Mouse (Mus musculus) kidney, adult 2 months (tissue): ENCODE measurements around the gene Elmod1. TPM values are rescaled to one million over a fixed set of nuclear protein-coding genes. Genes with fewer than 3 reads are reported as not detected.

Source experiments
- DNase-seq: peaks from one replicate; pipeline ENCODE4 v3.0.0; 2021
- H3K27ac ChIP-seq: fragments of 200-500 bp; 2 replicates; pipeline ENCODE4 v1.5.1; 2012; ENCODE audit warnings: low read depth, low read length, control low read depth, inconsistent platforms; ENCODE audit not compliant: insufficient read depth
- H3K27me3 ChIP-seq: fragments of 200-500 bp; replicated peaks from 2 replicates; pipeline ENCODE4 v1.6.1; 2012; ENCODE audit warnings: mild to moderate bottlenecking, moderate library complexity, low read length, inconsistent platforms; ENCODE audit not compliant: control insufficient read depth, insufficient read depth
- H3K36me3 ChIP-seq: fragments of 200-500 bp; 2 replicates; pipeline ENCODE4 v1.6.1; 2012; ENCODE audit warnings: mild to moderate bottlenecking, moderate library complexity, low read length, inconsistent platforms; ENCODE audit not compliant: control insufficient read depth, insufficient read depth
- H3K4me1 ChIP-seq: fragments of 200-500 bp; 2 replicates; pipeline ENCODE4 v1.6.1; 2011; ENCODE audit warnings: low read length; ENCODE audit not compliant: control insufficient read depth, insufficient read depth
- H3K4me3 ChIP-seq: fragments of 200-500 bp; 2 replicates; pipeline ENCODE4 v1.5.1; 2011; ENCODE audit warnings: mild to moderate bottlenecking, low read depth, low read length, control low read depth; ENCODE audit not compliant: insufficient read depth
- CTCF ChIP-seq: fragments of 200-500 bp; conservative IDR thresholded peaks from 2 replicates; pipeline ENCODE4 v1.5.1; 2011; ENCODE audit warnings: low read depth, mild to moderate bottlenecking, control low read depth, low read length, moderate library complexity, mixed read lengths; ENCODE audit not compliant: insufficient read depth, insufficient read length
- POLR2A ChIP-seq: fragments of 200-500 bp; IDR thresholded peaks from one replicate; pipeline ENCODE4 v1.6.1; 2011; ENCODE audit warnings: low read depth, low read length, control low read depth
- WGBS: fragments of 180-500 bp; shearing (Covaris S2); methylation state at CpG from one replicate; pipeline ENCODE4 v1.1.7; 2018; 5-methylcytosine and 5-hydroxymethylcytosine counted together
- polyA plus RNA-seq: library from polyadenylated mRNA; depleted of rRNA; stranded (reverse); fragments of >200 nt; gene quantifications from 2 replicates; pipeline ENCODE4 v1.2.3, GENCODE M21; 2012

Gene Elmod1
- polyA plus RNA-seq, 1 experiment: 0.30 TPM

DNA sequence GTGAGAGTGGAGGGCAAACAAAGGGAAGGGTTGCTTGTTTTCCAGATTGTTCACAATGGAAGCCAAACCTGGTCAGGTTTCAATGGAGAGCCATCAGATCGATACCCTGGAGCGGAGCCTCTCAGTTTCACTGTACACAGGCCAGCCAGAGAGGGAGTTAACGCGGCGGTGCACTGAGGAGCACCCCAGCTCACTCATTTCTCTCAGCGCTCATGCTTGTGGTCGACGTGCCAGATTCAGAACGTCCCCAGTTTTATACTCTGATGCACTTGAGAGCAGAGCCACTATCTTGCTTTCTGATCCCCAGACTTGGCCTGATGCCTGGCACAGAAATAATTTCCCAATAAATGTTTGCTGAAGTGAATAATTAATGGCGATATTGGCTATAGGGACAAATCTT lies 68.3 kb downstream of the Elmod1 start:
- Histone ChIP-seq H3K27me3 (peaks cover 2% of the 10 kb centered on the region; the same call in 1 of the 2 replicates), H3K36me3 (no peaks in the 10 kb centered on the region), H3K4me1 (no peaks in the 10 kb centered on the region), H3K27ac (no peak overlapping the region), H3K4me3 (no peak overlapping the region)
- WGBS: 40% methylated on average over 10 of the region's 10 CpGs
- no peak for DNase-seq
- no peak for TF ChIP-seq CTCF
- no peak for TF ChIP-seq POLR2A

GRCm38 (mm10) chr9:53905418-53905817 lies 69.7 kb downstream of the Elmod1 start:
- no peak for DNase-seq
- Histone ChIP-seq H3K4me1 (no peaks in the 10 kb centered on the region), H3K27ac (no peak overlapping the region), H3K36me3 (no peaks in the 10 kb centered on the region), H3K27me3 (peaks cover 2% of the 10 kb centered on the region; the same call in 1 of the 2 replicates), H3K4me3 (no peak overlapping the region)
- 47% methylated on average over 3 of the region's 3 CpGs for WGBS
- TF ChIP-seq CTCF: no peak
- no peak for TF ChIP-seq POLR2A

- TF ChIP-seq CTCF (no peak), POLR2A (no peak)
- no peaks in the 10 kb centered on the region for H3K4me1 ChIP-seq
- WGBS: 90% methylated on average over 7 of the region's 7 CpGs
- H3K27ac ChIP-seq: no peak overlapping the region
- H3K27me3 ChIP-seq: peaks cover 2% of the 10 kb centered on the region; the same call in 1 of the 2 replicates
- H3K36me3 ChIP-seq: no peaks in the 10 kb centered on the region
- no peak overlapping the region for H3K4me3 ChIP-seq
- DNase-seq: no peak
Measured at GRCm38 (mm10) chr9:53903215-53903842, 71.8 kb downstream of the Elmod1 start.

DNA sequence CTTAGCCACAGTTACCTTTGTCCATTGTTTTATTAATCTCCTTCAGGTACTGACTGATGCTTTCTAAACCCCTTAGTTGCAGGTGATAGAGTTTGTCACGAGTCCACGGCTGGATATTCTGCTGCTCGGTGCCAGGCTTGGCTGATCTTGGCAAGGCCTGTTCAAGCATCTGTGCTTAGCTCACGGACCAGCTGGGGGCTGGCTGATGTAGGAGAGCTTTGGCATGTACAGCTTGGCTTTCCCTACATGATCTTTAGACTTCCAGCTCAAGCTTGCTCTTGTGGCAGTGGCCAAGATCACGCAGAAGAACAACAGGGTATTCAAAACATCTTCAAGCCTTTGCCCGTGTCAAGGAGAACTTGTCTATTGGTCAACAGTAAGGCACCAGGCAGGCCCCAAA lies 75.3 kb downstream of the Elmod1 start:
- Histone ChIP-seq H3K27ac (no peak overlapping the region), H3K27me3 (no peaks in the 10 kb centered on the region), H3K4me3 (no peak overlapping the region), H3K36me3 (no peaks in the 10 kb centered on the region), H3K4me1 (no peaks in the 10 kb centered on the region)
- 87% methylated on average over 6 of the region's 6 CpGs for WGBS
- TF ChIP-seq POLR2A (no peak), CTCF (no peak)
- DNase-seq: no peak

DNA sequence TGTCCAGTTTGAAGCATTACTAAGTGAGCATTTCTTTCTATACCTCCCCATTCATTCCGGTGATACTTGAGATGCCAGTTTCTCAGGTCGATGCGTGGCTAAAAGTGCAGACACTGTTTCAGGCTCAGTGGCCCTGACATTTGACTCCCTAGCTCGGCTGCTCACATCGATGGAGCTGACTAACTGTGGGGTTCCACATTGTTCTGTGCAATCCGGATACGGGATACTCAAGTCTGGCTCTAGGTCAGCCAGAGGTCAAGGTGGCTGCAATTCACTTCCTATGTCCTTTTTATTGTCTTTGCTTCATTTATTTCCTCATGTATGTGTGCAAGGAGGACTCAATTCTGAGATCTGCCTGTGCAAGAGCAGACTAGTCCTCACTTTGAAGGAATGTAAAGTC lies 79.3 kb downstream of the Elmod1 start:
- Histone ChIP-seq H3K4me1 (no peaks in the 10 kb centered on the region), H3K27ac (no peak overlapping the region), H3K4me3 (no peak overlapping the region), H3K36me3 (no peaks in the 10 kb centered on the region), H3K27me3 (no peaks in the 10 kb centered on the region; the same call in 1 of the 2 replicates)
- DNase-seq: no peak
- WGBS: 24% methylated on average over 7 of the region's 7 CpGs
- TF ChIP-seq POLR2A (no peak), CTCF (no peak)

DNA sequence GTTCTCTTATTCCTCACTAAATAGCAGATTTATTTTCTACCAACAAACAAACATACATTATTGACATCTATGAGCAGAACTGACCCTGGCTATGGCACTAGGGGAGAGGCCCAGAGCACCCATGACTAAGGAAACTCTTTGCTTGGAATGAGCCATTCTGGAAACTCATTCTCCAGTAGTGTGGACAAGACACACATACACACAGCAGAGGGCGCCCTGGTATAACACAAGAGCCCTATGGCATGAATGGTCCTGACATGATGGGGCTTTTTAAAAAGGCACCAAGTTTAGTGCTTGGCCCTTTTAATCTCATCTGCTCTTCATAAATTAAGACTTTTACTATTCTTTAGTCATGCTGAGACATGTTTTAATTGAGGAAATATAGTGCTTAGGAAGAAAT lies 85.0 kb downstream of the Elmod1 start:
- WGBS: 7% methylated on average over 1 of the region's 1 CpGs
- Histone ChIP-seq H3K4me1 (no peaks in the 10 kb centered on the region), H3K4me3 (no peak overlapping the region), H3K27me3 (no peaks in the 10 kb centered on the region; the same call in 1 of the 2 replicates), H3K36me3 (no peaks in the 10 kb centered on the region), H3K27ac (no peak overlapping the region)
- DNase-seq: peak; percentile 34
- TF ChIP-seq CTCF (peak; percentile 62), POLR2A (no peak)

- no peaks in the 10 kb centered on the region for H3K36me3 ChIP-seq
- WGBS: 93% methylated on average over 23 of the region's 23 CpGs
- no peak for DNase-seq
- no peak overlapping the region for H3K4me3 ChIP-seq
- H3K4me1 ChIP-seq: no peaks in the 10 kb centered on the region
- no peak overlapping the region for H3K27ac ChIP-seq
- H3K27me3 ChIP-seq: no peaks in the 10 kb centered on the region
- no peak for TF ChIP-seq POLR2A
- no peak for TF ChIP-seq CTCF
Measured at GRCm38 (mm10) chr9:53883588-53884280, 91.4 kb downstream of the Elmod1 start.
